Mouse (Mus musculus): ENCODE data around the gene Slc52a3. TPM values are rescaled to one million over a fixed set of nuclear protein-coding genes. Genes with fewer than 3 reads are reported as not detected.
A peak's percentile ranks its signal among the peaks of the same experiment; 100 is the strongest.

Gene Slc52a3
- 1 to 10 TPM; 3.8 to 3.9 TPM for total RNA-seq (2021)
- long read RNA-seq, experiment 1, transcript Slc52a3-201 (5 exons, 2,669 nt), result major isoform, 6 of 7 reads
- long read RNA-seq, experiment 1, partial matches to known transcripts, result 0 of 7 reads
- long read RNA-seq, experiment 1, other reads (novel, unspliced or antisense), result 0 of 7 reads
- long read RNA-seq, experiment 2, partial matches to known transcripts, result 0 of 5 reads
- long read RNA-seq, experiment 2, other reads (novel, unspliced or antisense), result 0 of 5 reads

- DNase-seq (ENCODE audit: low spot score in 2 of 2), result peak; percentile 83 to 86
- intact Hi-C loops (cut with DNase I), result loop anchor here (5.0 kb wide), 1 partner anchor 249 kb away; no protein-coding TSS in a partner anchor
These were observed at the start of gene Slc52a3 for GRCm38 (mm10) chr2:151996229-151997189. Slc52a3 (plus strand) TSS chr2:151996511.

- intact Hi-C loops (cut with DNase I), result no loop called here
- DNase-seq (ENCODE audit: low spot score in 2 of 2), result no peak
These were observed 48.7 kb upstream of the Slc52a3 start for GRCm38 (mm10) chr2:151947617-151948016.

GRCm38 (mm10) chr2:151948311-151948710, 48.0 kb upstream of the Slc52a3 start:
- no peak for DNase-seq (ENCODE audit: low spot score in 2 of 2)
- intact Hi-C loops (cut with DNase I), result no loop called here

- intact Hi-C loops (cut with DNase I), result no loop called here
- peak in 1 of 2 experiments; percentile 71 for DNase-seq (ENCODE audit: low spot score in 2 of 2)
These were observed 47.1 kb upstream of the Slc52a3 start for GRCm38 (mm10) chr2:151949082-151949774.

- no peak for DNase-seq (ENCODE audit: low spot score in 2 of 2)
- intact Hi-C loops (cut with DNase I), result no loop called here
These were observed 42.6 kb upstream of the Slc52a3 start for GRCm38 (mm10) chr2:151953665-151954064.

GRCm38 (mm10) chr2:151956500-151957137, 39.7 kb upstream of the Slc52a3 start:
- intact Hi-C loops (cut with DNase I), result no loop called here
- peak in 1 of 2 experiments; percentile 63 for DNase-seq (ENCODE audit: low spot score in 2 of 2)

- no peak for DNase-seq (ENCODE audit: low spot score in 2 of 2)
- intact Hi-C loops (cut with DNase I), result no loop called here
These were observed 37.0 kb upstream of the Slc52a3 start for GRCm38 (mm10) chr2:151959274-151959673.

GRCm38 (mm10) chr2:151961284-151962196, 34.8 kb upstream of the Slc52a3 start:
- peak in 1 of 2 experiments; percentile 43 for DNase-seq (ENCODE audit: low spot score in 2 of 2)
- intact Hi-C loops (cut with DNase I), result no loop called here

GRCm38 (mm10) chr2:151962474-151962873, 33.8 kb upstream of the Slc52a3 start:
- peak; percentile 69 to 91 for DNase-seq (ENCODE audit: low spot score in 2 of 2)
- intact Hi-C loops (cut with DNase I), result no loop called here

- DNase-seq (ENCODE audit: low spot score in 2 of 2), result no peak
- intact Hi-C loops (cut with DNase I), result no loop called here
These were observed 33.0 kb upstream of the Slc52a3 start for GRCm38 (mm10) chr2:151963319-151963718.

GRCm38 (mm10) chr2:151964052-151964451, 32.3 kb upstream of the Slc52a3 start:
- DNase-seq (ENCODE audit: low spot score in 2 of 2), result no peak
- intact Hi-C loops (cut with DNase I), result no loop called here

- intact Hi-C loops (cut with DNase I), result no loop called here
- DNase-seq (ENCODE audit: low spot score in 2 of 2), result no peak
These were observed 29.0 kb upstream of the Slc52a3 start for GRCm38 (mm10) chr2:151967176-151967750.

GRCm38 (mm10) chr2:151967792-151968191, 28.5 kb upstream of the Slc52a3 start:
- intact Hi-C loops (cut with DNase I), result no loop called here
- no peak for DNase-seq (ENCODE audit: low spot score in 2 of 2)

- DNase-seq (ENCODE audit: low spot score in 2 of 2), result no peak
- intact Hi-C loops (cut with DNase I), result no loop called here
These were observed 27.9 kb upstream of the Slc52a3 start for GRCm38 (mm10) chr2:151968451-151968850.

GRCm38 (mm10) chr2:151968986-151969385, 27.3 kb upstream of the Slc52a3 start:
- no peak for DNase-seq (ENCODE audit: low spot score in 2 of 2)
- intact Hi-C loops (cut with DNase I), result no loop called here

- DNase-seq (ENCODE audit: low spot score in 2 of 2), result no peak
- intact Hi-C loops (cut with DNase I), result no loop called here
These were observed 26.9 kb upstream of the Slc52a3 start for GRCm38 (mm10) chr2:151969396-151969795.

- DNase-seq (ENCODE audit: low spot score in 2 of 2), result peak; percentile 79 to 88
- intact Hi-C loops (cut with DNase I), result no loop called here
These were observed 25.8 kb upstream of the Slc52a3 start for GRCm38 (mm10) chr2:151970191-151971172.

Measured in left cerebral cortex, postnatal 14 days (tissue).